Mouse (Mus musculus): ENCODE measurements around the gene Cxcr6. TPM values are rescaled to one million over a fixed set of nuclear protein-coding genes. Genes with fewer than 3 reads are reported as not detected.

The Cxcr6 gene
- polyA plus RNA-seq, 1 experiment, result not detected

DNA sequence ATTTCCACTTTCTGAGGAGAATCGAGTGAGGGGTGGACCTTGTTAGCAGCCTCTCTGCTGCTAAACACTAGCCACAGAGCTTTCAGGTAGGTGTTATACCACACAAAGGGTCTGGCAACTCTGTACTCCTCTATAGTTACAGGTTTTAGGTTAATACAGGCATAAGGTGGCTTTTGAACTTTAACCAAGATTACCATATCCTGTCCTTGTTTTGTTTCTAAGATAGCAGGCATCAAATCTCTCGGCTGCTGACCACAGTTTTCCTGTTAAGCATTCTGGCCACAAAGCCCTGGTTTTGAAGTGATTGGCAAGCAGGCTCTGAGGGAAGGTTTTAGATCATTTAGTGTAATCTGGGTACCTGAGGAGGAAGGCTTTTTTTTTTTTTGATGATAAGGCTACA is 8.1 kb downstream of the Cxcr6 start:
- Histone ChIP-seq H3K27ac (ENCODE audit: insufficient read depth, low read length) (no peak overlapping the region), H3K4me3 (ENCODE audit: insufficient read depth, low read length) (no peak overlapping the region), H3K4me1 (ENCODE audit: control insufficient read depth, insufficient read depth, low read length) (no peaks in the 10 kb centered on the region)
- TF ChIP-seq POLR2A (IDR thresholded peaks at IDR 0.05; ENCODE audit: extremely low read depth, insufficient read depth, low read length) (no peak), CTCF (IDR thresholded peaks at IDR 0.05; ENCODE audit: extremely low read depth, insufficient read depth, low read length) (no peak)

GRCm38 (mm10) chr9:123814821-123815220 is 8.5 kb downstream of the Cxcr6 start:
- TF ChIP-seq CTCF (IDR thresholded peaks at IDR 0.05; ENCODE audit: extremely low read depth, insufficient read depth, low read length) (no peak), POLR2A (IDR thresholded peaks at IDR 0.05; ENCODE audit: extremely low read depth, insufficient read depth, low read length) (no peak)

DNA sequence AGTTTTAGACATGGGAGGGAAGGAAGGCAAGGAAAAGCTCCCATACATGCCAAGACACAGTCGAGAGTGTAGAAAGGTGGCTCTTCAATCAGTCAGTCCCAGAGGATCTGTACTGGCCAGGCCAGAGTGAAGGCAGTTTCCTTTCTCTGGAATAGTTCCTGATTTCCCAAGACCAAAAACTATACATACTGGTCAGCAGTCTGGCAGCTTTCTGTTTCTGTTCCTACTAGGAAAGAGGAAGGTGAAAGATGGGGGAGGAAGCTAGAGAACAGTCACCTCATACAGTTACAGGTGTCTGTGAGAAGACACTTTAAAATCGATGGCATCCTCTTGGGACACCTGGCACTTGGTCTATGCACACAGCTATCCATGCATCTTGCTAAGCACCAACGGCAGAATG is 9.2 kb downstream of the Cxcr6 start:
- Histone ChIP-seq H3K4me1 (ENCODE audit: control insufficient read depth, insufficient read depth, low read length) (no peaks in the 10 kb centered on the region), H3K27ac (ENCODE audit: insufficient read depth, low read length) (no peak overlapping the region), H3K4me3 (ENCODE audit: insufficient read depth, low read length) (no peak overlapping the region)
- no peak for TF ChIP-seq POLR2A (IDR thresholded peaks at IDR 0.05; ENCODE audit: extremely low read depth, insufficient read depth, low read length)
- TF ChIP-seq CTCF (IDR thresholded peaks at IDR 0.05; ENCODE audit: extremely low read depth, insufficient read depth, low read length), result no peak

More at GRCm38 (mm10) chr9:123814821-123815220, 8.5 kb downstream of the Cxcr6 start:
- no peaks in the 10 kb centered on the region for H3K4me1 ChIP-seq (ENCODE audit: control insufficient read depth, insufficient read depth, low read length)
- H3K4me3 ChIP-seq (ENCODE audit: insufficient read depth, low read length), result no peak overlapping the region
- no peak overlapping the region for H3K27ac ChIP-seq (ENCODE audit: insufficient read depth, low read length)

DNA sequence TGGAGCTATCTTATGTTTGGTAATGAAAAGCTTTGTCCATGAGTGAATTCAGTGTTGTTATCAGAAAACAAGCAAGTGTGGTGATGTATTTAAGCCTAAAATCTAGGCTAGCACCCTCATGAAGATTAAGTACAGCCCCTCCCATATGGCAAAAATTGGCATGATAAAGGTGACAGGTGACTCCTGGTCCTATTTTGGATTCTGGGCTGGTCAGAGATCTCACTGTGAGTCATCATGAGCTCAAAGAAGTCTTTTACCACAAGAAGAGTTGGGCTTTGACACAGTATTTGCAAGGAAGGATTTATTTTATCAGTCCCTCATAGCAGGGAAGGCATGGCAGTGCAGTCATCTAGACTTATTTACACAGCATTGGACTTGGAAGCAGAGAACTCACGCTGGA is 9.7 kb downstream of the Cxcr6 start:
- no peak overlapping the region for H3K4me3 ChIP-seq (ENCODE audit: insufficient read depth, low read length)
- H3K4me1 ChIP-seq (ENCODE audit: control insufficient read depth, insufficient read depth, low read length), result no peaks in the 10 kb centered on the region
- H3K27ac ChIP-seq (ENCODE audit: insufficient read depth, low read length), result no peak overlapping the region
- no peak for TF ChIP-seq CTCF (IDR thresholded peaks at IDR 0.05; ENCODE audit: extremely low read depth, insufficient read depth, low read length)

GRCm38 (mm10) chr9:123818601-123819000 is 12.3 kb downstream of the Cxcr6 start:
- no peak for TF ChIP-seq POLR2A (IDR thresholded peaks at IDR 0.05; ENCODE audit: extremely low read depth, insufficient read depth, low read length)
- no peak for TF ChIP-seq CTCF (IDR thresholded peaks at IDR 0.05; ENCODE audit: extremely low read depth, insufficient read depth, low read length)
- no peak overlapping the region for H3K27ac ChIP-seq (ENCODE audit: insufficient read depth, low read length)
- H3K4me3 ChIP-seq (ENCODE audit: insufficient read depth, low read length), result no peak overlapping the region
- no peaks in the 10 kb centered on the region for H3K4me1 ChIP-seq (ENCODE audit: control insufficient read depth, insufficient read depth, low read length)

GRCm38 (mm10) chr9:123826631-123827030 is 20.4 kb downstream of the Cxcr6 start:
- no peaks in the 10 kb centered on the region for H3K4me1 ChIP-seq (ENCODE audit: control insufficient read depth, insufficient read depth, low read length)
- no peak overlapping the region for H3K4me3 ChIP-seq (ENCODE audit: insufficient read depth, low read length)
- TF ChIP-seq CTCF (IDR thresholded peaks at IDR 0.05; ENCODE audit: extremely low read depth, insufficient read depth, low read length) (no peak), POLR2A (IDR thresholded peaks at IDR 0.05; ENCODE audit: extremely low read depth, insufficient read depth, low read length) (no peak)
- no peak overlapping the region for H3K27ac ChIP-seq (ENCODE audit: insufficient read depth, low read length)

DNA sequence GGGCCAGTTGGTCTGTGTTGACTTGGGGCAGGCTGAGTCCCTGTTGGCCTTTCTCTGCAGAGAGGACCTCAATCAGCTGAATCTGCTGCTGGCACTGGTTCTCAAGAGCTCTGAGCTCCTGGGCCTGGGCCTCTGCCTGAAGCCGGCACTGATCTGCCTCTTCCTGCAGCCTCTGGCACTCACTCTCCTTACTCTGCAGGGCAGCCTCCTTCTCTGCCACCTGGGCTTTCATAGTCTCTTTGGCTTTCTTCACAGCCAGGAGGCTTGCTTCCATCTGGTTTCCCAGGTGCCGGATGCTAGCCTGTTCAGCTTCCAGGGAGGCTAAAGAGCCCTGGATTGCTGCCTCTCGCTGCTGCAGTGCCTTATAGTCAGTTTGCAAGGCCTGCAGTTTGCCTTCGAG is 22.6 kb downstream of the Cxcr6 start:
- no peak overlapping the region for H3K27ac ChIP-seq (ENCODE audit: insufficient read depth, low read length)
- TF ChIP-seq POLR2A (IDR thresholded peaks at IDR 0.05; ENCODE audit: extremely low read depth, insufficient read depth, low read length) (no peak), CTCF (IDR thresholded peaks at IDR 0.05; ENCODE audit: extremely low read depth, insufficient read depth, low read length) (no peak)
- no peak overlapping the region for H3K4me3 ChIP-seq (ENCODE audit: insufficient read depth, low read length)

GRCm38 (mm10) chr9:123835851-123836250 is 29.6 kb downstream of the Cxcr6 start:
- Histone ChIP-seq H3K4me1 (ENCODE audit: control insufficient read depth, insufficient read depth, low read length) (no peaks in the 10 kb centered on the region), H3K27ac (ENCODE audit: insufficient read depth, low read length) (no peak overlapping the region), H3K4me3 (ENCODE audit: insufficient read depth, low read length) (no peak overlapping the region)
- TF ChIP-seq POLR2A (IDR thresholded peaks at IDR 0.05; ENCODE audit: extremely low read depth, insufficient read depth, low read length) (no peak), CTCF (IDR thresholded peaks at IDR 0.05; ENCODE audit: extremely low read depth, insufficient read depth, low read length) (no peak)

More for the DNA sequence above, 22.6 kb downstream of the Cxcr6 start:
- no peaks in the 10 kb centered on the region for H3K4me1 ChIP-seq (ENCODE audit: control insufficient read depth, insufficient read depth, low read length)

DNA sequence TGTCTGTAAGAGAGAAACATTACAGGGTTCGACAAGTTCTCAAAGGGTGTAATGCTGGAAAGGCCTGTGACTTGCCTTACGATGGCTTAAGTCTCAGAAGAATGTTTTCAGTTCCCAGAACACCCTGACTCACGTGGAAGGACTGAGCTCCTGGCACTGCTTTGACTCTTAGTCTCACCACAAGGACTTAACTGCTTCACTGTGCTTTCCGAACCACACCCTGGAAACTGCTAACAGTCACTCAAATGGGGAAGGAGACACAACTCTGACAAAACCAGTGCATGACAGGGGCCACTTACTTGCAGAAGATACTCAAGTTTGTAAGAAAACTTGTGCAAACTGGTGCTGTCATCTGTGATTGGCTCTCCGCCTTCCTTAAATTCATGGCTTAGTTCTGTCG is 34.0 kb downstream of the Cxcr6 start:
- TF ChIP-seq POLR2A (IDR thresholded peaks at IDR 0.05; ENCODE audit: extremely low read depth, insufficient read depth, low read length) (no peak), CTCF (IDR thresholded peaks at IDR 0.05; ENCODE audit: extremely low read depth, insufficient read depth, low read length) (no peak)
- no peaks in the 10 kb centered on the region; the same call in 1 of the 2 replicates for H3K4me1 ChIP-seq (ENCODE audit: control insufficient read depth, insufficient read depth, low read length)
- H3K27ac ChIP-seq (ENCODE audit: insufficient read depth, low read length), result no peak overlapping the region
- no peak overlapping the region for H3K4me3 ChIP-seq (ENCODE audit: insufficient read depth, low read length)

GRCm38 (mm10) chr9:123844468-123844867 is 38.2 kb downstream of the Cxcr6 start:
- no peaks in the 10 kb centered on the region; the same call in 1 of the 2 replicates for H3K4me1 ChIP-seq (ENCODE audit: control insufficient read depth, insufficient read depth, low read length)
- no peak for TF ChIP-seq POLR2A (IDR thresholded peaks at IDR 0.05; ENCODE audit: extremely low read depth, insufficient read depth, low read length)
- no peak for TF ChIP-seq CTCF (IDR thresholded peaks at IDR 0.05; ENCODE audit: extremely low read depth, insufficient read depth, low read length)
- no peak overlapping the region for H3K4me3 ChIP-seq (ENCODE audit: insufficient read depth, low read length)

More at GRCm38 (mm10) chr9:123844468-123844867, 38.2 kb downstream of the Cxcr6 start:
- no peak overlapping the region for H3K27ac ChIP-seq (ENCODE audit: insufficient read depth, low read length)

Data from cortical plate, adult 2 months (tissue).